Mouse (Mus musculus): ENCODE results near the gene Nexn. TPM values are rescaled to one million over a fixed set of nuclear protein-coding genes. Genes with fewer than 3 reads are reported as not detected.
"Not testable (repeated sequence)": the region's sequence is repeated elsewhere in the genome, so short reads cannot be mapped to it uniquely, and the experiment has no call there.

Nexn gene
- total RNA-seq (2021) = 100 to 1,000 TPM; 443 to 513 TPM
- long read RNA-seq, experiment 1, partial matches to known transcripts = 134 of 665 reads
- long read RNA-seq, experiment 1, other reads (novel, unspliced or antisense) = 528 of 665 reads
- long read RNA-seq, experiment 2, partial matches to known transcripts = 85 of 475 reads
- long read RNA-seq, experiment 2, other reads (novel, unspliced or antisense) = 385 of 475 reads

- DNase-seq (ENCODE audit: low spot score) = no peak
These were observed at the start of gene Nexn for GRCm38 (mm10) chr3:152266036-152266421. Nexn (minus strand) TSS chr3:152266350.

DNA sequence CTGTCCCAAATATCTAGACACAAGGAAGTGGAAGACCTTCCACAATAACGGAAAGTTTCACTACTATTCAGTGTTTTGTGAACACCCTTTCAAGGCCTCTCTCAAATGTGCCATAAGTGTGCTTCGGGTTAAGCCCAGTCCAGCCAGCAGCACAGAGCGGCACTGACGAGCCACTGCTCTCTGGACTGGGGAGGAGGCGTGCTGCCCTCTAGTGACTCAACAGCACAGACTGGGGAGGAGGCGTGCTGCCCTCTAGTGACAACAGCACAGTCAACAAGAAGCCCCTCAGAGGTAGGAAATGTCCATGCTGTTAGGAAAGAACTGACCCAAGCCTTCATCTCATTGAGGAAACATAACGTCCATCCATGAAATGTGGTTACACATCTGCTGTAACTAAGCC lies 49.5 kb upstream of the Nexn start:
- DNase-seq (ENCODE audit: low spot score) = peak; percentile 88

DNA sequence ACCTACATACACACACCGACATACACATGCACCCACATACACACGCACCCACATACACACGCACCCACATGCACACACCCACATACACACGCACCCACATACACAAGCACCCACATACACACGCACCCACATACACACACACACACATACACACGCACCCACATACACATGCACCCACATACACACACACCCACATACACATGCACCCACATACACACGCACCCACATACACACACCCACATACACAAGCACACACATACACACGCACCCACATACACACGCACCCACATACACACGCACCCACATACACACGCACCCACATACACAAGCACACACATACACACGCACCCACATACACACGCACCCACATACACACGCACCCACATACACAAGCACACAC lies 48.5 kb upstream of the Nexn start:
- DNase-seq (ENCODE audit: low spot score) = not testable (repeated sequence)

- no peak for DNase-seq (ENCODE audit: low spot score)
These were observed 43.1 kb upstream of the Nexn start for GRCm38 (mm10) chr3:152309250-152309645.

- peak; percentile 46 for DNase-seq (ENCODE audit: low spot score)
These were observed 42.5 kb upstream of the Nexn start for GRCm38 (mm10) chr3:152308485-152309249.

DNA sequence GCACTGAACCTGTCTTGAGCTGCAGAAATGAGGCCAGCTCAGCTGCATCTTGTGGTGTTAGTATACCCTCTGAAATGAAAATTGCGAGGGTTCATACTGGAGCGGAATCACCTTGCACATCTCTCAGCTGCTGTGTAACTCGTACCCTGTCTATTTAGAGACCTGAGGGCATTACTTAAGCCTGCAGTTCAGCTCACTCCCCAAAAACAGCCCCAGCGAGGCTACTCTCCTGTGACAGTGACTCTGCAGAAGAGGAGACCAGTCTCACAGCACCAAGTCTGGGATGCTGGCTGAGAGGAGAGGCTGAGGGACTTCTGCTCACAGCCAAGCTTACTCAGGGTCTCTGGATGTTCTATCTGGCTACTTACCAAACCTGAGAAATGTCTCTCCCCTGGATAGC lies 39.8 kb upstream of the Nexn start:
- DNase-seq (ENCODE audit: low spot score) = peak; percentile 78

DNA sequence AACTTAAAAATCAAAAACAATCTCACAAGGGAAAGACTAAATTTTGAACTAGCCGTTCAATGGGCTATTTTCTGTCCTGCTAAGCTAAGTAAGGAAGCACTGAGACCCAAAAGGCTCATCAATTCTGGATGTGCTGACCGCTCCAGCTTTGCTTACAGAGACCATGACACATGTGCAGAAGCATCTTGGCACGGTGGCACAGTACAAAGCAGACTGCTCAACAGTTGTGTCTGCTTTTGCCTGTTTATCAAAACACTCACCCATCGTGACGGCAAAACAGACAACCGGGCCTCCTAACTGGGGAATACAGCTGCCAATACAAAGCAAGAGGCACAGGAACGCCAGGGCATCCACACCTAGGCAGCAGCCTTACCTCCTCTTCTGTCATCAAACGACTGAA lies 38.9 kb upstream of the Nexn start:
- peak; percentile 72 for DNase-seq (ENCODE audit: low spot score)

DNA sequence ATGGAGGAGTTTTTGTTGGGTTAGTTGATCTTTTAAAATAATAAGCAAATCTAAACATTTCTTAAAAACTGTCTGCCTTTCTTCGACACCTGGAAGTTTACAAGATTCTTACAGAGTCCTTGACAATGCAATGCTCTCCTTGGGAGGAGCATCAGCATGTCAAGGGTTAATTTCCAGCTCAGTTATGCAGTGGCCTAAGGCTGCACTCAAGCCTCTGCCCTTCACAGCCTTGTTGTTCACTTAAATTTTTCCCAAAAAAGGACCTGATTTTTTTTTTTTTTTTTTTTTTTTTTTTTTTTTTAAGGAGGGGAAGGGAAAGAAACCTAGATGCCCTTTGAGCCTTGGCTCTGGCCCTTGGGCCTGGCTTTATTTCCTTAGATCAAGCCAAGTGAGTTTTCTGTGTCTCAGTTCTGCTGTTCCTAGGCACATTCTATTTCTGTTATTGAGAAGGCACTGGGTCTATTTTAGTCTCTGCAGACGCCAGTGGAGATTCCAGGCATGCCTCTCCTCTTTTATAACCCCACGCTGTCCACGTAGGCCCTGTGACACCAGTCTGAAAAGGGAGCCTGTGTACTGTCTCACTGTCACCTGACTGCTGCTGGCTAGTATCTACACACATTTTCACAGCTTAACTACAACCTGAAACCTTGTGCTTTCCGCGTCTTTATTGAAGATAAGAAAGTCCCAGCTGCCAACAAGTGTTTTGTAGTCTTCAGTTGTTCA lies 38.1 kb upstream of the Nexn start:
- DNase-seq (ENCODE audit: low spot score) = peak; percentile 85

GRCm38 (mm10) chr3:152302991-152303390 lies 36.8 kb upstream of the Nexn start:
- no peak for DNase-seq (ENCODE audit: low spot score)

DNA sequence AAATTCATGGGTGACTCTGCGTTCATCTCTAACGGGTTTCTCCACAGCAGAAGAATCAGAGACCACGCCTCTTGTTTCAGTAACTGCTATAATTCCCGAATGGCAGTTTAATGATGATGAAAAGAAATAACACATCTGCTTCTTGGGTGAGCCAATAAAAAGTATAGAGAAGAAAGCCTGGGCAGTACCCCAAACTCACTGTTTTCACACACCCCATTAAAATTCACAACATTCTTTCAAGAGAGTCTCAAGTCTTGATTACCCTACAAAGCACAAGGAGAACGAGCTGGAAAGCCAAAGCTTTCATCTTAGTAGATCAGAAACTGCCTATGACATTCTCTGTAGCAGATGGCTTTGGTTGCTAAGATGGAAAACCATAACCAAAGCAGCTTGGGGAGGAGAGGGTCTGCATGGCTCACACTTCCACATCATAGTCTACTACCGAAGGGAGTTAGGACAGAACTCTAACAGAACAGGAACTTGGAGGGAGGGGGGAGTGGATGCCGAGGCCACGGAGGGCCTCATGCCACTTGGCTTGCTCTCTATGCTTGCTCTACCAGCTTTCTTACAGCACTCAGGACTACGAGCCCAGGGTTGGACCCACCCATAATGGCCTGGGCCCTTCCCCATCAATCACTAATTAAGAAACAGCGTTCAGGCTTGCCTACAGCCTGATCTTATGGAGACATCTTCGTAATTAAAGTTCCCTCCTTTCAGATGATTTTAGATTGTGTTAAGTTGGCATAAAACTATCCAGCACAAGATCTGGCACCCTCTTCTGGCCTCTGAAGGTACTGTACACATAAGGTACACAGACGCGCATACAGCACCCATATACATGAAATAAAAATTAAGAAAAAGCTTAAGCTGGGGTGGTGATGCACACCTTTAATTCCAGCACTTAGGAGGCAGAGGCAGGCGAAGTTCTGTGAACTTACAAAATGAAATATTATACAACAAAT lies 34.5 kb upstream of the Nexn start:
- DNase-seq (ENCODE audit: low spot score) = no peak

DNA sequence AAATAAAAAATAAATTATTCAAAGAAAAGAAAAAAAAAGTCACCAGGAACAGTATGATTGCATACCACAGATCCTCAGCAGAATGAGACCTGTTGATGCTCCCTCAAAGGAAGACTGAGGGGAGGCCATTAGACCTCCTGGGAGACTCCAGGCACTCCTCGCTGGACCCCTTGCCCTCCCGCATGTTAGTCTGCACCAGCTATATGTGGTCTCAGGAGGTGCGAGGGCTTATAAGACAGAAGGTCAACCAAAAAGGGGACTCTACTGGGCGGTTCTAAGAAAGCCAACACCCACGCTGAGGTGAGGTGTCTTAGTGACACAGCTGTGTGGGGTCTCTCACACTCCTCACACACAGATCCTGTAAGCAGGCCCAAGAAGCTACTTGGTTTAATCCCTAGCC lies 29.7 kb upstream of the Nexn start:
- DNase-seq (ENCODE audit: low spot score) = no peak

DNA sequence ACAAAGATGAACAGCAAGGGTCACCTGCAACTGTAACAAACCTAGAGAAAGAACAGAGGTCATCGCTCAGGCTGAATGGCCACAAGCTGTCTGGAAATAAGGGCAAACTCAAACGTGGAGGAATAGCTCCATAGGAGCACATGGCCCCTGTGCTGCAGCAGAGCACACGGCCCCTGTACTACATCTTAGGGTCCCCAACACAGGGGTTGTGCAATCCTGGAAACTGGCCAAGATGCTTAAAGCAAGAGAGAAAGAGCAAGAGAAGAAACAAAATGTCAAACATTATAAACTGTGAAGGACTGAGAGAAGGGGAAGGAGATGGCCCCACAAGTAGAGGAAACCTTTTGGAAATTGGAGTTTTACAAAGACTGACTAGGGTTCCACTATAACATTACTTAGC lies 28.2 kb upstream of the Nexn start:
- no peak for DNase-seq (ENCODE audit: low spot score)

GRCm38 (mm10) chr3:152293530-152294181 lies 27.5 kb upstream of the Nexn start:
- DNase-seq (ENCODE audit: low spot score) = no peak

- no peak for DNase-seq (ENCODE audit: low spot score)
These were observed 25.7 kb upstream of the Nexn start for GRCm38 (mm10) chr3:152291895-152292294.

- DNase-seq (ENCODE audit: low spot score) = no peak
These were observed 24.1 kb upstream of the Nexn start for GRCm38 (mm10) chr3:152290175-152290798.

- DNase-seq (ENCODE audit: low spot score) = peak; percentile 81
These were observed 22.6 kb upstream of the Nexn start for GRCm38 (mm10) chr3:152288740-152289139.

DNA sequence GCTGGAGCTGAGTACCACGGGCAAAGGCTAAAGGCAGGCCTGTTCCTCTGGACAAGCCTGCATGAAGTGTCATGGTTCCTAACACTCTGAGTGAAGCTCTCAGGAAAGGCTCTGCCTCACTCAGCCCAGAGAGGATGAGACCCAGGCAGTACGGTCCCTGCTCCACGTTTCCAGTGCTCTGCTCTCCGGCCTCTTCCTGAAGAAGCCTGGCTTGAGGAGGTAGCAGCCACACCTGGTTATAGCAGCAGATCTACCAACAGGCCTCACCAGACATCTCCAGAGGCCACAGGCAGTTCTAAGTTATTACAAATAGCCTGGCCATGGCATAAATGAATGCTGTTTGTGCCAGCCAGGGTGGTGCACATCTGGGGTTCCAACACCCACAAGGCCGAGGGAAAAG lies 22.1 kb upstream of the Nexn start:
- no peak for DNase-seq (ENCODE audit: low spot score)

GRCm38 (mm10) chr3:152287810-152288209 lies 21.7 kb upstream of the Nexn start:
- DNase-seq (ENCODE audit: low spot score) = peak; percentile 14

DNA sequence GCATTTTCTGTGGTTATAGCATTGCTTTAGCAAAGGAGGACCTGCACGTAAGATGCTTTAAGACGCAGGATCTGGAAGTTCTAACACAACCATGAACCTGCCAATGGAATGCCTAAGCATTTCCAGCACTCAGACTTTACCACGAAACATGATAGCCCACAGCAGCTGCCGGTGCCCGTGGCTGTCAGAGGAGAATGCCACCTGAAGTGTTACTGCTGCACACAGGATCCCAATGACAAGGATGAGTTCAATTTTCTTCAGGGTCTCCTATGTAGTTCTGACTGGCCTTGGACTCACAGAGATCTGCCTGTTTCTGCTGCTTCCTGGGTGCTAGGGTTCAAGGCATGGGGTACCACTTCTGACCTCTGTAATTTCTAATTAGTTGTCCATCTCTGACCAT lies 18.6 kb upstream of the Nexn start:
- peak; percentile 47 for DNase-seq (ENCODE audit: low spot score)

GRCm38 (mm10) chr3:152284306-152284705 lies 18.2 kb upstream of the Nexn start:
- no peak for DNase-seq (ENCODE audit: low spot score)
